Mouse (Mus musculus) embryonic fibroblast, embryonic 13.5 days (primary cell): ENCODE measurements around the gene Hist1h2bk.

Experiments
- CTCF ChIP-seq: IDR thresholded peaks from 2 replicates; pipeline ENCODE4 v1.5.1; 2011; ENCODE audit warnings: mild to moderate bottlenecking, control low read depth, low read length, moderate library complexity, borderline replicate concordance; ENCODE audit not compliant: insufficient read depth
- POLR2A ChIP-seq: IDR thresholded peaks from 2 replicates; pipeline ENCODE4 v1.6.1; 2011; ENCODE audit warnings: low read depth, mild to moderate bottlenecking, control low read depth, low read length, moderate library complexity

DNA sequence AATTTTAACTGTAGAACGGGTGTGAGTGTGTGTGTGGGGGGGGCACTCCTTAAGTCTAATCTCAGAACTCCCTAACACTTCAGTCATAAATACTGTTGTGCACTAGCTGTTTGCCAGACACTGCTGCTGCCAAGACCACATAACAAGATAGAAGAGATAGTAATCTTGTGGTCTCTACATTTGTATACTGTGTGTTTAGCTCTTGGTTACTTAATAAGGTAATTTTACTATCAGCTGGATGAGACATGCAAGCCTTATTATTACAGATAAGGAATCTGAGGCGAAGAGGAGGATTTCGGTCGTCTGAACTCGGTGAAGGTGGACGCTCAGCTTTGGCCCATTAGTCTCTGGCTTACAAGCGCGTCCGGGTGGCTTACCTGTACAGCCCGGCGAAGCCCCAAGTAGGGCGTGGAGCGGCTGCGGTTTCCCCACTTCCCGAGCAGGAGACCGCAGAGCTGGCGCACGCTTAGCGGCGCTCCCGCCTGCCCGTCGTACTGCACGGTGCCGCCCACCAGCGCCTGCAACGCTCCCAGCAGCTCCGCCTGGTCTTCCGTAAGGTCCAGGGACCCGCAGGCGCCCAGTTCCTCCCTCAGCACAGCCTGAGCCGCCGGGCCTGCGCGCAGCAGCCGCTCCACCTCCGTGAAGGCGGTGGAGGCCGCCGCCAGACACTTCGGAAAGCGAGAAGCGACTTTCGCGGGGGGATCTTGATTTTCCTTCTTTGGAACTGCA lies 29.9 kb upstream of the Hist1h2bk start:
- TF ChIP-seq CTCF = no peak
- no peak for TF ChIP-seq POLR2A
